Comparison of ENCODE assay signal across 8 mouse cellular contexts in genomic region chr8:56706941-56707706, GRCm38 (mm10).
DNase-seq lines count a peak whose midpoint lies in the region; ATAC-seq and TF ChIP-seq lines count a peak whose summit lies in the region.

No protein-coding gene starts in this region.

- intact Hi-C loops in heart, adult 2 months (cut with DNase I): no loop called here

- no peak for TF ChIP-seq EP300 in heart, adult 2 months (IDR thresholded peaks at IDR 0.05; ENCODE audit: insufficient read depth, low read depth, low read length)

- H3K4me2 ChIP-seq in lung, embryonic 16.5 days (ENCODE audit: low read depth, low read length): peak overlapping the region; percentile 23; the same call in 1 of the 2 replicates
- peak overlapping the region; percentile 51 for H3K4me2 ChIP-seq in forebrain, embryonic 13.5 days

- DNase-seq in lung, postnatal 25 days (ENCODE audit: low spot score): no peak
- DNase-seq in limb, embryonic 10.5 days (ENCODE audit: low spot score): peak; percentile 47
- peak; percentile 74 for DNase-seq in retina, postnatal 1 day
- no peak for DNase-seq in heart, adult 2 months
- DNase-seq in gastrocnemius, adult 8-10 months (ENCODE audit: low spot score in 2 of 2): no peak

- no peak for TF ChIP-seq CTCF in heart, adult 2 months (IDR thresholded peaks at IDR 0.05)

- H3K9me3 ChIP-seq in lung, embryonic 16.5 days (ENCODE audit: control insufficient read depth, low read length): no peaks in the 10 kb centered on the region
- H3K9me3 ChIP-seq in forebrain, embryonic 13.5 days (replicated peaks): no peaks in the 10 kb centered on the region
- H3K9me3 ChIP-seq in limb, embryonic 10.5 days (replicated peaks): no peaks in the 10 kb centered on the region

- WGBS in lung, embryonic 16.5 days: 26% methylated on average over 14 of the region's 14 CpGs
- 6% methylated on average over 14 of the region's 14 CpGs for WGBS in forebrain, embryonic 13.5 days
- WGBS in limb, embryonic 10.5 days: 29% methylated on average over 14 of the region's 14 CpGs
- 55% methylated on average over 14 of the region's 14 CpGs for WGBS in heart, adult 2 months

- H3K4me3 ChIP-seq in lung, embryonic 16.5 days (ENCODE audit: low read length): no peak overlapping the region
- H3K4me3 ChIP-seq in forebrain, embryonic 13.5 days: peak overlapping the region; percentile 12; the same call in 1 of the 2 replicates
- H3K4me3 ChIP-seq in limb, embryonic 10.5 days: peak overlapping the region; percentile 22; the same call in 1 of the 2 replicates
- no peak overlapping the region for H3K4me3 ChIP-seq in heart, adult 2 months

- ATAC-seq in lung, embryonic 16.5 days (ENCODE audit: low read depth): no peak
- ATAC-seq in forebrain, embryonic 13.5 days: peak; percentile 86
- no peak for ATAC-seq in cerebellum, adult (ENCODE audit: insufficient number of reproducible peaks, low FRiP score, low TSS enrichment)

- H3K79me2 ChIP-seq in heart, adult 2 months (replicated peaks; ENCODE audit: control insufficient read depth, insufficient read depth, low read length): no peaks in the 10 kb centered on the region

- H3K9ac ChIP-seq in lung, embryonic 16.5 days (ENCODE audit: low read length): no peak overlapping the region
- H3K9ac ChIP-seq in forebrain, embryonic 13.5 days: peak overlapping the region; percentile 26; the same call in 1 of the 2 replicates
- no peak overlapping the region for H3K9ac ChIP-seq in heart, adult 2 months (ENCODE audit: low read depth, low read length)

- no peak overlapping the region for H3K27ac ChIP-seq in lung, embryonic 16.5 days (ENCODE audit: low read length)
- peak overlapping the region; percentile 16; the same call in 1 of the 2 replicates for H3K27ac ChIP-seq in forebrain, embryonic 13.5 days
- H3K27ac ChIP-seq in limb, embryonic 10.5 days: peak overlapping the region; percentile 62; the same call in 1 of the 2 replicates
- H3K27ac ChIP-seq in heart, adult 2 months: no peak overlapping the region

- H3K36me3 ChIP-seq in lung, embryonic 16.5 days (ENCODE audit: control insufficient read depth, insufficient read depth, low read length): no peaks in the 10 kb centered on the region
- H3K36me3 ChIP-seq in forebrain, embryonic 13.5 days (ENCODE audit: poor library complexity, severe bottlenecking): no peaks in the 10 kb centered on the region
- no peaks in the 10 kb centered on the region for H3K36me3 ChIP-seq in limb, embryonic 10.5 days
- H3K36me3 ChIP-seq in heart, adult 2 months (ENCODE audit: control insufficient read depth, insufficient read depth, low read length): no peaks in the 10 kb centered on the region

- no peaks in the 10 kb centered on the region; the same call in none of the 2 replicates for H3K4me1 ChIP-seq in lung, embryonic 16.5 days (replicated peaks; ENCODE audit: control insufficient read depth, insufficient read depth, low read length)
- peaks cover 20% of the 10 kb centered on the region for H3K4me1 ChIP-seq in forebrain, embryonic 13.5 days
- H3K4me1 ChIP-seq in limb, embryonic 10.5 days: peaks cover 23% of the 10 kb centered on the region
- no peaks in the 10 kb centered on the region for H3K4me1 ChIP-seq in heart, adult 2 months (ENCODE audit: control insufficient read depth, insufficient read depth, low read length)

- TF ChIP-seq POLR2A in heart, adult 2 months (IDR thresholded peaks at IDR 0.05; ENCODE audit: insufficient read depth, low read depth, low read length): no peak

- no peaks in the 10 kb centered on the region for H3K27me3 ChIP-seq in lung, embryonic 16.5 days (ENCODE audit: control insufficient read depth, insufficient read depth, low read depth, low read length)
- no peaks in the 10 kb centered on the region for H3K27me3 ChIP-seq in forebrain, embryonic 13.5 days
- no peaks in the 10 kb centered on the region for H3K27me3 ChIP-seq in limb, embryonic 10.5 days (ENCODE audit: low read depth, poor library complexity, severe bottlenecking)
- H3K27me3 ChIP-seq in heart, adult 2 months (ENCODE audit: control insufficient read depth, insufficient read depth, low read length): no peaks in the 10 kb centered on the region

Comparison
In these comparisons a context has a peak if more than half of its experiments do, and no peak if none do; other contexts are left out.
1. H3K27ac ChIP-seq: peak in forebrain, embryonic 13.5 days (single experiment) and limb, embryonic 10.5 days (single experiment); none in lung, embryonic 16.5 days (single experiment) and heart, adult 2 months (single experiment).
2. H3K4me3 ChIP-seq: peak in forebrain, embryonic 13.5 days (single experiment) and limb, embryonic 10.5 days (single experiment); none in lung, embryonic 16.5 days (single experiment) and heart, adult 2 months (single experiment).
3. DNase-seq: peak in limb, embryonic 10.5 days (single experiment) and retina, postnatal 1 day (single experiment); none in lung, postnatal 25 days (single experiment), heart, adult 2 months (0 of 2) and gastrocnemius, adult 8-10 months (0 of 2).